In the genomic region with DNA sequence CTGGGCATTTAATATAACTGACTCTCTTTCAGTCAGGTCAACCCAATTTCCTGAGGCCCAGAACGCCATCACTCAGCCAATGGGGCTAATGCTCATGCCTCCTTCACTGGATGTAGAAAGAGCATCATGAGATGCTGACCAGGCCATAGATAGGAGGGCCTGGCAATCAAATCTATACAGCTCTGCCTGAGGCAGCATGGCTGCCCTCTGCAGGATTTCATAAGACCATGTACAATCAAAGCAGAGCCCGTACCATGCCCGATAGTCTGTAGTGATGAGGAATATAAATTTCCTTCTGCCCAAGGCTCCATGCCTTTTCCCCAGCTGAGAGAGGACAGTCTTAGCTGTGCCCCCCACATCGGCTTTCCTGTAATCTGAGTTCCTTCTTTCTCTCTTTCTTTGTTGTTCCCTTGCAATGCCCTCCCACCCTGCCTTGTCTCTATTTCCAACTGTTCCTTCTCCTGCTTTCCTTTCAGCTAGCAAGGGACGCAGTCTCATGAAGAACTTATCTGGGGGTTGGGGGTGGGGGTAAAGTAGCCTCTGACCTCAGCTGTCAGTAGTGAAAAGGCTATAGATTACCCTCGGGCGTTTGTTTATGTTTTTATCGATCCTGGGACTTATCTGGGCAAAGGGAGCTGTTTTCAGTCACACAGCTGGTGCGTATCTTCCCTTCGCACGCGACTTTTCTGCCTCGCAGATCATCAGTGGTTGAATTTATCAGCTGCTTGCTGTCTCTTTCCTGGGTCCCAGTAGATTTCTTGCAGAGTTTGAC, we compare ENCODE assay signal across 14 mouse cellular contexts. TPM values are rescaled to one million over a fixed set of nuclear protein-coding genes. Genes with fewer than 3 reads are reported as not detected.
DNase-seq lines count a peak whose midpoint lies in the region; ATAC-seq and TF ChIP-seq lines count a peak whose summit lies in the region.
"Had no signal": no experiment of that assay in that cellular context is flagged by ENCODE, and none has a peak within 500 bp of the region (broad histone marks: within the 10 kb centered on the region; RNA-seq: fewer than 3 reads in every experiment).

No protein-coding gene starts in this region.

- no peaks in the 10 kb centered on the region for H3K9me3 ChIP-seq in hindbrain, embryonic 11.5 days (ENCODE audit: control insufficient read depth, low read length)
- H3K9me3 ChIP-seq in hindbrain, embryonic 13.5 days: no peaks in the 10 kb centered on the region
- H3K9me3 ChIP-seq in intestine, embryonic 16.5 days (ENCODE audit: control insufficient read depth, low read length): no peaks in the 10 kb centered on the region
- no peaks in the 10 kb centered on the region for H3K9me3 ChIP-seq in stomach, postnatal 0 days (ENCODE audit: control insufficient read depth, low read length)
- H3K9me3 ChIP-seq in forebrain, embryonic 13.5 days (replicated peaks): no peaks in the 10 kb centered on the region

- 50% methylated on average over 13 of the region's 13 CpGs for WGBS in hindbrain, embryonic 11.5 days
- 64% methylated on average over 13 of the region's 13 CpGs for WGBS in hindbrain, embryonic 13.5 days
- 32% methylated on average over 13 of the region's 13 CpGs for WGBS in intestine, embryonic 16.5 days
- 22% methylated on average over 13 of the region's 13 CpGs for WGBS in stomach, postnatal 0 days
- WGBS in forebrain, embryonic 13.5 days: 73% methylated on average over 13 of the region's 13 CpGs

- ATAC-seq in hindbrain, embryonic 11.5 days (ENCODE audit: low FRiP score): no peak; the same call in 1 of the 2 replicates
- ATAC-seq in hindbrain, embryonic 13.5 days (ENCODE audit: low FRiP score): no peak
- peak; percentile 46; the same call in 1 of the 2 replicates for ATAC-seq in intestine, embryonic 16.5 days
- ATAC-seq in stomach, postnatal 0 days (ENCODE audit: low FRiP score, low TSS enrichment): no peak
- ATAC-seq in forebrain, embryonic 13.5 days: no peak
- ATAC-seq: activated CD4-positive, CD25-positive, alpha-beta regulatory T cell, adult 4 months; forebrain, postnatal 0 days had no signal

- no peaks in the 10 kb centered on the region for H3K4me1 ChIP-seq in hindbrain, embryonic 11.5 days (replicated peaks; ENCODE audit: control insufficient read depth, insufficient read depth, low read length)
- no peaks in the 10 kb centered on the region for H3K4me1 ChIP-seq in hindbrain, embryonic 13.5 days (replicated peaks)
- peaks cover 7% of the 10 kb centered on the region for H3K4me1 ChIP-seq in intestine, embryonic 16.5 days (ENCODE audit: control insufficient read depth, insufficient read depth, low read length)
- no peaks in the 10 kb centered on the region for H3K4me1 ChIP-seq in stomach, postnatal 0 days (replicated peaks; ENCODE audit: control insufficient read depth, insufficient read depth)
- no peaks in the 10 kb centered on the region for H3K4me1 ChIP-seq in forebrain, embryonic 13.5 days

- DNase-seq in hindbrain, embryonic 11.5 days (ENCODE audit: low spot score): peak; percentile 14
- peak; percentile 29 for DNase-seq in retina, embryonic 14.5 days (ENCODE audit: low spot score)
- DNase-seq in retina, postnatal 1 day: no peak
- no peak for DNase-seq in stomach, postnatal 0 days (ENCODE audit: low spot score)
- no peak for DNase-seq in ovary, postnatal 14 days (ENCODE audit: low spot score)
- DNase-seq: cerebellum, postnatal 25 days; forebrain, postnatal 0 days; heart, adult 2 months; kidney, adult 8-10 months had no signal

- no peak overlapping the region for H3K4me3 ChIP-seq in hindbrain, embryonic 11.5 days (ENCODE audit: low read depth, low read length)
- H3K4me3 ChIP-seq in hindbrain, embryonic 13.5 days: no peak overlapping the region
- H3K4me3 ChIP-seq in intestine, embryonic 16.5 days (ENCODE audit: low read length): no peak overlapping the region
- no peak overlapping the region for H3K4me3 ChIP-seq in stomach, postnatal 0 days (ENCODE audit: low read depth, low read length)
- H3K4me3 ChIP-seq in forebrain, embryonic 13.5 days: no peak overlapping the region
- H3K4me3 ChIP-seq: heart, adult 2 months had no signal

- H3K4me2 ChIP-seq in hindbrain, embryonic 11.5 days (replicated peaks; ENCODE audit: low read depth, low read length): no peak overlapping the region
- H3K4me2 ChIP-seq in hindbrain, embryonic 13.5 days: no peak overlapping the region
- 0 out of 2 replicates have a peak overlapping the region, but pooled peaks have one; percentile 16 for H3K4me2 ChIP-seq in intestine, embryonic 16.5 days (ENCODE audit: low read depth, low read length)
- peak overlapping the region; percentile 20; the same call in 1 of the 2 replicates for H3K4me2 ChIP-seq in stomach, postnatal 0 days (replicated peaks; ENCODE audit: low read depth)
- no peak overlapping the region for H3K4me2 ChIP-seq in forebrain, embryonic 13.5 days

- peak; percentile 49 for TF ChIP-seq CTCF in stomach, postnatal 0 days (IDR thresholded peaks at IDR 0.05; ENCODE audit: low read depth)

- peak overlapping the region; percentile 43; the same call in 1 of the 2 replicates for H3K27ac ChIP-seq in hindbrain, embryonic 11.5 days (ENCODE audit: low read depth, low read length)
- no peak overlapping the region for H3K27ac ChIP-seq in hindbrain, embryonic 13.5 days
- no peak overlapping the region for H3K27ac ChIP-seq in intestine, embryonic 16.5 days (ENCODE audit: low read length)
- H3K27ac ChIP-seq in stomach, postnatal 0 days (replicated peaks): no peak overlapping the region
- H3K27ac ChIP-seq in forebrain, embryonic 13.5 days: no peak overlapping the region
- H3K27ac ChIP-seq: heart, adult 2 months had no signal

- no peaks in the 10 kb centered on the region for H3K36me3 ChIP-seq in hindbrain, embryonic 11.5 days (ENCODE audit: control insufficient read depth, insufficient read depth, low read length)
- H3K36me3 ChIP-seq in hindbrain, embryonic 13.5 days: no peaks in the 10 kb centered on the region
- H3K36me3 ChIP-seq in intestine, embryonic 16.5 days (ENCODE audit: control insufficient read depth, insufficient read depth, low read length): no peaks in the 10 kb centered on the region
- no peaks in the 10 kb centered on the region for H3K36me3 ChIP-seq in stomach, postnatal 0 days (ENCODE audit: control insufficient read depth, insufficient read depth, low read length)
- no peaks in the 10 kb centered on the region for H3K36me3 ChIP-seq in forebrain, embryonic 13.5 days (ENCODE audit: poor library complexity, severe bottlenecking)

- no peak for TF ChIP-seq EP300 in stomach, postnatal 0 days (optimal IDR thresholded peaks at IDR 0.05)

- no peak overlapping the region for H3K9ac ChIP-seq in hindbrain, embryonic 11.5 days (ENCODE audit: low read depth, low read length)
- H3K9ac ChIP-seq in hindbrain, embryonic 13.5 days: no peak overlapping the region
- H3K9ac ChIP-seq in intestine, embryonic 16.5 days (ENCODE audit: low read depth, low read length): 0 out of 2 replicates have a peak overlapping the region, but pooled peaks have one; percentile 33
- no peak overlapping the region for H3K9ac ChIP-seq in stomach, postnatal 0 days (ENCODE audit: low read length)
- H3K9ac ChIP-seq in forebrain, embryonic 13.5 days: no peak overlapping the region
- H3K9ac ChIP-seq: forebrain, postnatal 0 days had no signal

- H3K27me3 ChIP-seq in hindbrain, embryonic 11.5 days (ENCODE audit: control insufficient read depth, insufficient read depth, low read length): no peaks in the 10 kb centered on the region
- no peaks in the 10 kb centered on the region for H3K27me3 ChIP-seq in hindbrain, embryonic 13.5 days
- H3K27me3 ChIP-seq in intestine, embryonic 16.5 days (replicated peaks; ENCODE audit: control insufficient read depth, insufficient read depth, low read length): no peaks in the 10 kb centered on the region
- no peaks in the 10 kb centered on the region for H3K27me3 ChIP-seq in stomach, postnatal 0 days (ENCODE audit: control insufficient read depth, insufficient read depth, low read length)
- no peaks in the 10 kb centered on the region for H3K27me3 ChIP-seq in forebrain, embryonic 13.5 days

RNA-seq across cellular contexts. Expression of gene Zfyve27, which starts 5.3 kb away (rescaled TPM):
- 17.8 and 18.4 TPM in 2 replicates for polyA plus RNA-seq in hindbrain, embryonic 11.5 days (2014; fragmentation: Nextera tagmentation; extraction: Ambion mirVana)
- polyA plus RNA-seq in hindbrain, embryonic 13.5 days (2015; fragmentation: Nextera tagmentation; extraction: Ambion mirVana): 55.3 and 58.7 TPM in 2 replicates
- polyA plus RNA-seq in intestine, embryonic 16.5 days (2015; fragmentation: Nextera tagmentation; extraction: Ambion mirVana): 19.0 and 20.6 TPM in 2 replicates
- 14.1 and 15.3 TPM in 2 replicates for polyA plus RNA-seq in stomach, postnatal 0 days (2015; fragmentation: Nextera tagmentation; extraction: Ambion mirVana)
- polyA plus RNA-seq in forebrain, embryonic 13.5 days (2015; fragmentation: Nextera tagmentation; extraction: Ambion mirVana): 43.5 and 45.6 TPM in 2 replicates

RNA-seq across cellular contexts. Expression of gene Marveld1, which starts 11.2 kb away (rescaled TPM):
- 6.4 and 6.9 TPM in 2 replicates for polyA plus RNA-seq in hindbrain, embryonic 11.5 days (2014; fragmentation: Nextera tagmentation; extraction: Ambion mirVana)
- 1.5 and 1.7 TPM in 2 replicates for polyA plus RNA-seq in hindbrain, embryonic 13.5 days (2015; fragmentation: Nextera tagmentation; extraction: Ambion mirVana)
- 4.4 and 4.6 TPM in 2 replicates for polyA plus RNA-seq in intestine, embryonic 16.5 days (2015; fragmentation: Nextera tagmentation; extraction: Ambion mirVana)
- 15.3 and 23.6 TPM in 2 replicates for polyA plus RNA-seq in stomach, postnatal 0 days (2015; fragmentation: Nextera tagmentation; extraction: Ambion mirVana)
- 1.7 and 2.0 TPM in 2 replicates for polyA plus RNA-seq in forebrain, embryonic 13.5 days (2015; fragmentation: Nextera tagmentation; extraction: Ambion mirVana)

RNA-seq across cellular contexts. Expression of gene Avpi1, which starts 29.6 kb away (rescaled TPM):
- polyA plus RNA-seq in hindbrain, embryonic 11.5 days (2014; fragmentation: Nextera tagmentation; extraction: Ambion mirVana): 11.0 and 14.1 TPM in 2 replicates
- 6.4 and 8.6 TPM in 2 replicates for polyA plus RNA-seq in hindbrain, embryonic 13.5 days (2015; fragmentation: Nextera tagmentation; extraction: Ambion mirVana)
- 41.5 and 43.8 TPM in 2 replicates for polyA plus RNA-seq in intestine, embryonic 16.5 days (2015; fragmentation: Nextera tagmentation; extraction: Ambion mirVana)
- polyA plus RNA-seq in stomach, postnatal 0 days (2015; fragmentation: Nextera tagmentation; extraction: Ambion mirVana): 108 and 117 TPM in 2 replicates
- 10.1 and 10.3 TPM in 2 replicates for polyA plus RNA-seq in forebrain, embryonic 13.5 days (2015; fragmentation: Nextera tagmentation; extraction: Ambion mirVana)

RNA-seq across cellular contexts. Expression of gene Sfrp5, which starts 43.6 kb away (rescaled TPM):
- polyA plus RNA-seq in hindbrain, embryonic 11.5 days (2014; fragmentation: Nextera tagmentation; extraction: Ambion mirVana): 0.80 and 0.85 TPM in 2 replicates
- polyA plus RNA-seq in hindbrain, embryonic 13.5 days (2015; fragmentation: Nextera tagmentation; extraction: Ambion mirVana): 4.4 and 4.6 TPM in 2 replicates
- 3.5 and 8.3 TPM in 2 replicates for polyA plus RNA-seq in intestine, embryonic 16.5 days (2015; fragmentation: Nextera tagmentation; extraction: Ambion mirVana)
- polyA plus RNA-seq in stomach, postnatal 0 days (2015; fragmentation: Nextera tagmentation; extraction: Ambion mirVana): 0.55 and 0.74 TPM in 2 replicates
- 0.21 TPM in 1 of 2 replicates, not detected in the other for polyA plus RNA-seq in forebrain, embryonic 13.5 days (2015; fragmentation: Nextera tagmentation; extraction: Ambion mirVana)
- polyA plus RNA-seq: activated CD4-positive, CD25-positive, alpha-beta regulatory T cell, adult 4 months; liver, adult 2 months had no signal

Comparison
In these comparisons a context has a peak if more than half of its experiments do, and no peak if none do; other contexts are left out.
1. DNase-seq: peak in hindbrain, embryonic 11.5 days (single experiment) and retina, embryonic 14.5 days (single experiment); none in retina, postnatal 1 day (single experiment), stomach, postnatal 0 days (single experiment) and ovary, postnatal 14 days (single experiment).
2. H3K4me2 ChIP-seq: peak in intestine, embryonic 16.5 days (single experiment) and stomach, postnatal 0 days (single experiment); none in hindbrain, embryonic 11.5 days (single experiment), hindbrain, embryonic 13.5 days (single experiment) and forebrain, embryonic 13.5 days (single experiment).